Mouse (Mus musculus) kidney, postnatal 36 days (tissue): ENCODE measurements around the gene Them5.

Experiments
- DNase-seq, 2 experiments: peaks; one replicate each; pipeline ENCODE4 v3.0.0; 2021 to 2022; ENCODE audit warnings: mixed read lengths in 2 of 2

Them5 gene

DNA sequence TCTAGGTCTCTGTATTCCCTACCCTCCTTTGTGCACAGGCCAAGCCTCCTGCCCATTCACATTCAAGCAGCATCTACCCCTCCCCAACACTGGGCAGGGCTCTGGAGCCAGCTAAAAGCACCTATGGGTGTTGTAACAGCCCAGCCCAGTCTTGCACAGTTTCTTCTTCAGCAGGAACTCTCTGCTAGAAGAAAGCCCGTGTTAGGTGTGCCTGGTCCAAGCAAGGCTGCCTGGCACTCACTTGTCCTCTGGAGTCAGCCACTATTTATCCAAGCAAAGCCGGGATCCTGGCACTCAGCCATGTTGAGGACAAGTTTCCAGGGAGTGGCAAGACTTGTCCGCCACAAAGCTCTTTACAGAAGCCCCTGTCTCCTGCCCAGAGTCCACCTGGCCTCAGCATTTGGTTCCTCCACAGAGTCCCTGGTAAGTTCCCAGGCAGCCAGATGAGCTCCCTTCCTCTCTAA lies at the start of gene Them5:
Them5 (plus strand) TSS at position 141 of the 464 bp plus-strand sequence.
- peak; percentile 2 to 36 for DNase-seq

DNA sequence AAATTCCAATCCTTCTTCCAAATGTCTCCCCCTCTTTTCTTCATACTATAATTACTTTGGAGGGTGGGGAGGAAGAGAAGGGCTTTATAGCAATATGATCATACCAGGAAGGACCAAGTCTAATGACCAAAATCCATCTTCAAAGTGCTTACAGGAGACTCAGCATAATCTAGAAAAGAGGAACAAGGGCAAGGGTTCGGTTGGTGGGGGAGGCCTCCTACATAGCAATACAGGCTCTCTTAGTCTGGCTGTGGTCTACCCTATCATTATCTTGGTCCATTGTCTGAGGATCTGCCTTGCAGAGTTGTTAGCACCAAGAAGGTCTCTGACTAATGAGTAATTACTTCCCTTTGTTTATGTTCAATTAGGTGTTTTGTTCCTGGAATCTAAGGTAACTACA lies 36.4 kb upstream of the Them5 start:
- no peak for DNase-seq

DNA sequence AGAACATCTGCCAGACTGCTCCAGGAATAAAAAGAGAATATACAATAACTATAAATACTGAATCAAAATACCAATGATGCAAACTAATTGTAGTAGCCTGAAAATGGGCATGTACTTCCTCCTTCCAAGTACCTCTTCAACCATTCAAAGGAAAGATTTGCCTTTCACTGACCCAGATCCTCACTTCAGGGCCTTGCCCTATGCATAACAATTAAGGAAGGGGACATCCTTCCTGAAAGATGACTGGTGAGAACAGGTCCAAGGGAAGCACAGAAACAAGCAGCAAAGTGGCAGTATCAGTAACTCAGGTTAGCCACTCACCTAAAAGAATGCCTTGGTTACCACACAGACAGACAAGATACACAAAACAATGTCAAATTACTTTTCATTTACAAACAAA lies 34.9 kb upstream of the Them5 start:
- no peak for DNase-seq

DNA sequence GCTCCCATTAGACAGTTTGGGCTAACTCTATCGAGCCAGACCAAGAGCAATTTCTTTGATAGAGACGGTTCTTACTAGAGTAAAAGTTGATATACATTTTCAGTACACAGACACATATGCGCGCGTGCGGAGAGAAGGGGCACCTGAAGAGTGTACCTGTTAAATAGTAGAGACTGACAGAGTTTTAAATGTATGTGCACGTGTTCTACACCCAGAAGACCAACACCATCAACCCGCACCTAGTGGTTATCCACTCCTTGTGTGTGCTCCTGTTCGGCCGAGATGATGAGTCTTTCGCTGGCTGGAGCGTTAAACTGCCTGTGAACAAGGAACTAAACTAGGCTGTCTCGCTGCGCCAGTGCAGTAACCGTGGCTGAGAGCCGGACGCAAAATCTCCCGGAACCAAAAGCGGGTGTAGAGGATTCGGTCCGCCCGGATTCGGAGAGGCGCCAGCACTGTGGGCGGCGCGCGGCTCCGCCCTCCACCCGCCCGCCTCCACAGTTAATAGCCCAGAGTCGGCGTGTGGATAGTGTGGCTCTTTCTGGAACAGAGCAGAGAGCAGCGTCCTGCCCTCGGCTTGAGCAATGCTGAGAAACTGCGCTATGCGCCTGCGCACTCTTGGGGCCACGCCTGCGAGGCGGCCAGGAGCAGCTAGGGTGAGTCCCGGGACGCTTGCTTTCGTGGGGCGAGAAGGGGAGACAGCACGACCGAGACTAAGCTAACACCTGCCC lies 32.1 kb upstream of the Them5 start, which contains the start of gene Them4:
Them4 (plus strand) TSS at position 457 of the 731 bp plus-strand sequence.
- peak; percentile 98 for DNase-seq

DNA sequence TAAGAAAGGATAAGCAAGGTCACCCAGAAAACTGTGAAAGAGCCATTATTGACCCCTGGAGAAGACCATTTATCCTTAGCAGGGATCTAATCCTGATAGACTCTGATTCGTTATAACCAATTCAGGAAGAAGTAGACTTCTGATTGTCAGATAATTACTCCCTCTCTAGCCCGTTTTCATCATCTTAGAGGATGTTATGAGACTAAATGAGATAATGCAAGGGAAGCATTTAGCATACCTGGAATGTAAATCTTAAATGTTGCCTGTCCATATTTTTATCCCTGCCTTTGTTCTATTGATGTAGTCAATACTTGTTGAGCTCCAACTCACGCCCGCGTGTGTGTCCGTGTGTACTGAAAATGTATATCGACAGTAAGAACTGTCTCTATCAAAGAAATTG lies 31.4 kb upstream of the Them5 start:
- DNase-seq = peak in 1 of 2 experiments; percentile 14

DNA sequence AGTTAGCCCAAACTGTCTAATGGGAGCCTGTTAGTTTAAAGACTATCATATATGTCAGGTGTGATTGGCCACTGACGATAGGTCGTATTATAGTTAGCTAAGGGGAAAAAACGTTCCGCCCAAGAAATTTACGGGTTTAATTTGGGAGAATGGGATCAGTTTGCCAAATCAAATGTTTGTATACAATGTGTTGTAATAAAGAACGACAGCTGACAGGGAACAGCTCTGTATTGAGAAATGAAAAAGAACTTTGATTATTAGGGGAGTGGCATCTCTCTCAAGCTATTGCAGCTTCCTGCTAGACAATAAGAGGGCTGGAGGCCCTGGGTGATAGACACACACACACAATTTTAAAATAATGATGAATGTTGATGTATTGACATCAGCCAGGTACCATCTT lies 31.0 kb upstream of the Them5 start:
- peak in 1 of 2 experiments; percentile 1 for DNase-seq

DNA sequence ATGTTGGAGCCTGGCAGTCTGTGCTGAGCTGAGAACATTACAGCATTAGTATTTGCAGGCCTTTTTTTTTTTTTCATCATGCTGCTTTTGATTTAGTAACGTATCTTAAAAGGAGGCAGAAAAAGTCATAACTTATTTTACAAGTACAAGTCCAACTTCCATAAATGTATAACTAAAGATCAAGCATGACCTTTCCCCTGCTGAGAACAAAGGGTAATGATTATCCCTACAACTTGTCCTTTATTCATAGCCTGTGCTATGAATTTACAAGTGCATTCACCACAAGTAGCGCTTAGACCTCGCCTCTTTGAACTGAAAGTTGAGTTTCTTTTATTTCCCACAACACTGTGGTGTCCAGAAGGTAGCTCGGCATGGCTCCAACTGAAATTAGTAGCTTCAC lies 30.5 kb upstream of the Them5 start:
- DNase-seq = peak; percentile 21 to 47

DNA sequence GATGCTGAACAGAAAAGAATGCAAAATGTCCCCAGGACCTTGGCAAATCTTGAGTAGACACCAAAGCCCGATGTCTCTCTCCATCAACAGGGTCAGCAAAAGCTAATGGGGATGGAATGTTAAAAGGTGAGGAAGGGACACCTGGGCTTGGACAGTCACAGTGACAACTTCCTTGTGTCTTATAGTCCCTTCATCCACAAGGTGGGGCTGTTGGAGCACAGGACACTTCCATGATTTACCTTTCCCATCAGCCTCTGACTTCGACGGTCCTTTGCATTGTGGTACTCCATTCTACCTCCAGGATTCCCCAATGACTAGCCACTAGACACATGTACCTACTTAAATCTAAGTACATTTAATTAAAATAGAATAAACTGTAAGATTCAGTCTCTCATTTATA lies 13.2 kb upstream of the Them5 start:
- peak in 1 of 2 experiments; percentile 36 for DNase-seq

DNA sequence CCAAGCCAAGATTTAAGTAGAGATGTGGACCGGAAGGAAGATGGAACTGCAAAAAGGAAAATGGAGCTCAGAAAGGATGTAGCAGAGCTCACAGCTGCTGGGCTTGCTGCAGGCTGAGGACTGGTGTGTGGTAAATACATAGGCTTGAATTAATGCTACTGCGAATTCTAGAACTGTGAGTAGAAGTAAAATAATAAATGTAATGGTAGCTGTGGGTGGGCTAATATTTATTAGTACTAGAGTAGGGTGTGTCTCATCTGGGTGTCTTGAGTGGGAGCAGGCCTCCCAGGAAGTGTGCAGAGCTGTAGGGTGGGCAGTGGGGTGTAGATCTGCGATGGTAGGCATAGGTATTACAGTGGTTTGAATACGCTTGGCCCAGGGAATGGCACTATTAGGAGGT lies 7.5 kb upstream of the Them5 start:
- no peak for DNase-seq

DNA sequence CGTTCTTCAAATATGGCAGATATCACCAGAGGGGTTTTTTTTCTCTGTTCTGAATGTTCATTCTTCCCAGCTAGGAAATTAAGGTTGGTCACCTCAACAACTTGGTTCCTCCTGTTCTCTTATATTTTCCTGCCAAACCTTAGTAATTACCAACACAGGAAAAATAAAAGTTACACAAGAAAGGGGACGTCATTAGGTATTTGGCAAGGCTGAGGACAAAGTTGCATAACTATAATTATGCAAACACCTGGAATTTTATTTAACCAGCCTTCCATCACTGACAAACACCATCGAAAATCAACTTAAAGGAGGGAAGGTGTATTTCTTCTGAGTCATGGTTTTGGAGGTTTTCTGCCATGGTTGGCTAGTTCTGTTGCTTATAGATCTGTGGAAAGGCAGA lies 3.4 kb upstream of the Them5 start:
- DNase-seq = no peak

DNA sequence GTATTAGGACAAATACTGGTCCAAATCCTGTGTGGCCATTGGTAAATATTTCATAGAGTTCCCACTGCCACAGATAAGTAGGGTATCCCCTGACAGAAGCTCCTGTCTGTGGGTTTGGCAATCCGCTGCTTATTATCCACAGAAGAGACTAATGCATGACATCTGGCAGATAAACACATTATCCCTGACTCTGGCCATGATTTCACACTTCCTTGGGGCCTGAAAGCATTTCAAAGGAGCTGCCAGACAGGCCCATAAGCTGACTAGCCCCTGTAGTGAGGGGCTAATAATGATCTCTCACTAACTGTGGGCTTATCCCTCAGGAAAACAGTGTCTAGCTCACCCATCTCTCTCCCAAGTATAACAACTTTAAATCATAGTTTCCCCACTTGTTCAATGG lies 653 bp downstream of the Them5 start:
- DNase-seq = no peak

DNA sequence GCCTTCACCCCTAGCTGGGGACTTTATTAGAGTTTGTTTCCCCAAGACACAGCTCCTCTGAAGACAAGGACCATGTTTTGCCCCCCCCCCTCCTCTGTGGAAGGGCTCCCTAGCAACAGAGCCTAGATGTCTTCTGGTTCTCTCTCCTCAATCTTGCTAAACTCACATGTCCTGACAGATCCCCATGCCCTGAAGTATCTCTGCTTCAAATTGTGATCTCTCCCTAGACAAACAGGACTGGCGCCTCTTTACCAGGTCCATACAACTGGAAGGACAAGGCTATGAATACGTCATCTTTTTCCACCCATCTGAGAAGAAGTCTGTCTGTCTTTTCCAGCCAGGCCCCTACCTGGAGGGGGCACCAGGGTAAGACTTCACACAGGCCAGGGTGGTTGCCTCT lies 2.3 kb downstream of the Them5 start:
- DNase-seq = no peak

DNA sequence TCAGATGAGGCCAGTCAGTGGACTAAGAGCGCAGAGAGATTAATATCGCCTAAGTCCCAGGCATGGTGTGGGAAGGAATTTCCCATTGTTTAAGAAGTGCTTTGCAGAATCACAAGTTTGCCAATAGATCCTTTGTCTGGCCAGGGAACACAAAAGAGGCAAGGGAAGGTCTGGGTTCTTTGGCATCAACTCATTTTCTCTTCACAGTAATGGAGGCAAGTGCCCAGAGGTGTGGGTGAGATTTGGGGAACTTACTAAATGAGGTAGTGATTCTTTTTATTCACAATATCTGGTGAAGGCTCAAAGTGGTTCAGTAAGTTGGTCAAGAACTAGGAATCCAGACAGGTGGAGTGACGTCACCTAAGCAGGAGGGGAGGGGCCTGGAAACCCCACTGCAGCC lies 3.0 kb downstream of the Them5 start:
- no peak for DNase-seq

DNA sequence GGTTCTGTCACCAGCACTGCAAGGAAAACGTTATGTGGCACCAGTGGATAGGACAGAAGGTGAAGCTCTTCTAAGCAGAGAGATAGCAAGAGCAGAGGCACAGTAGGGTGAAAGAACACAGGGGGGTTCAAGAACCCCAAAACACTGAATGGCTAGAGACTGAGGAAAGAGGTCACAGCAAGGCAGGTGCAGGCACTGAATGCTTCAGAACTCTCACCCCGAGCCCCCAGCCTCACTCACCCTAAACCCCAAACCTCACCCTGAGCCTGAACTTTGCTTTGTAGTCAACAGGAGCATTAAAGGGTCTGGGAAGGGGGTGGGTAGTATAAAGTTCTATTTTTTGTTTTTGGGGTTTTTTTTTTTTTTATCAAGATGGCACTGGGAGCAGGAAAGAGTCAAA lies 6.2 kb downstream of the Them5 start:
- no peak for DNase-seq

DNA sequence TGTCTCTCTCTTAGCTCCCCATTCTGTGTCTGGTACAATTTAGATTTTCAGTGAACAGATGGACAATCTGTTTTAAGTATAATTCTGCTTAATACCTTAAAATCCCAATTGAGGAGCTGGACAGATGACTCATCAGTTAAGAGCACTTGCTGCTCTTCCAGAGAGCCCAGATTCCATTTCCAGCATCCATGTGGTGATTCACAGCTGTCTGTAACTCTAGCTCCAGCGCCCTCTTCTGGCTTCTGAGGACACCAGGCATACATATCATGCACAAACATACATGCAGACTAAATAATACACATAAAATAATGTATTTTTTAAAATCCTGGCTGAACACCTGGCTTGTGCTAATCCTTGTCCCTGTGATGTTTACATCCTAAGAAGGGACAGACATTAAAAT lies 18.9 kb downstream of the Them5 start:
- DNase-seq = peak; percentile 40 to 72

DNA sequence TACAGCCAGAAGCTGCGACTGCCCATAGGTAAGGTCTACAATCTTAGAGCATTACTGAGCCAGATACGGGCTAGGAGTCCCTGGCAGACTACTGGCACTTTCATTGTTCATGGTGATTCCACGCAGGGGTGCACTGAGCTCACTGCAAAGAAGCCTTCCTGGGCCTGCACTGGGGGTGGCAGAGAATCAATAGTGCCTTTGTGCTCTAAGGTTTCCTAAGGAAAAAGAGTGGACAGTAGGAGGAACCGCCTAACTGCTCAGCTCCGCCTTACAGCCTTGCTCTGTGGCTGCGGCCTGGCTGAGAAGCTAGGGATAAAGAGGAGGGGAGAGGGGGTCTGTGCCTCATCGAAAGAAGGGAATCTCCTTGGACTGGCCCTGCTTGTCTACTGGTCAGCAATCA lies 20.2 kb downstream of the Them5 start, which contains the start of gene C2cd4d:
C2cd4d (plus strand) TSS at position 301 of the 400 bp plus-strand sequence.
- no peak for DNase-seq

DNA sequence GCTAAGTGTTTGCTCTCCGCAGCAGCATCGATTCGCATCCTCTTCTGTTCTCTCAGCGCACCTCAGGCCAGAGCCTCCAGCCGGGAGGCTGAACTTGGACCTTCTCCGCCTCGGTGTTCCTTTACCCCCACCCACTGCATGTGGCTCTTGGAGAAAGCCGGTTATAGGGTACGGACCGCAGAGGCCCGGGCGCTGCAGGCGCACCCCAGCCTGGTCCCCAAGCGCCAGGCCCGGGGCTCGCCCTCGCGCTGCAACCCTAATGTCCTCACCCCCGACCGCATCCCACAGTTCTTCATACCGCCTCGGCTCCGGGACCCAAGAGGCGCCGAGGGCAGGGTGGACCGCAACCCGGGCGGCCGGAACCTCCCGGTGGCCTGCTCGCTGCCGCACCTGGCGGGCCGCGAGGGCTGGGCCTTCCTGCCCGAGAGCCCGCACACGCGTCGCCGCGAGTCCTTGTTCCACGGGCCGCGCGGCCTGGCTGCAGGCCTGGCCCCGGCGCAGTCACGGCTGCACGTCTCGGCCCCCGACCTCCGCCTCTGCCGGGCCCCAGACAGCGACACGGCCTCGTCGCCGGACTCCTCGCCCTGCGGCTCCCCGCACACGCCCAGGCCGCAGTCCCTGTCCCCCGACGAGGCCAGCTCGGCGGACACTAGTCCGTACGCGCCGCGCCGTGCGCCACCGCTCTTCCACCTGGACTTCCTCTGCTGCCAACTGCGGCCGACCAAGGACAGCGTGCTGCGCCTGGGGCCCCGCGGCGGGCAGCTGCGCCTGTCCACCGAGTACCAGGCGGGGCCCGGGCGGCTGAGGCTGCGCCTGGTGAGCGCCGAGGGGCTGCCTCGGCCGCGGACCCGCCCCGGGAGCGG lies 21.6 kb downstream of the Them5 start:
- DNase-seq = peak; percentile 54 to 71

DNA sequence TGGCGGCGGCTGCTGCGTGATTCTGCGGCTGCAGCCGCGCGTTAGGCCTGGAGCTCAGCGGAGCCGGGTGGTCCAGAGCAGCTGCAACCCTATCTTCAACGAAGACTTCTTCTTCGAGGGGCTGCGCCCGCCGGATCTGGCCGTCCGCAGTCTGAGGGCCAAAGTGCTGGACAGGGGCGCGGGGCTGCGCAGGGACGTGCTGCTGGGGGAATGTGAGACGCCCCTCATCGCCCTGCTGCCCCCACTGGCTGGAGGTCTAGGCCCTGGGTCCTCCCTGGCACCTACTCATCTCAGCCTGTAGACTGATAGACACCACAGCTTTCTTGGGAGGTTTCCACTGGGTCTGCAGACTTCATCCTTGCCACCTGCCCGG lies 22.2 kb downstream of the Them5 start:
- DNase-seq = no peak

DNA sequence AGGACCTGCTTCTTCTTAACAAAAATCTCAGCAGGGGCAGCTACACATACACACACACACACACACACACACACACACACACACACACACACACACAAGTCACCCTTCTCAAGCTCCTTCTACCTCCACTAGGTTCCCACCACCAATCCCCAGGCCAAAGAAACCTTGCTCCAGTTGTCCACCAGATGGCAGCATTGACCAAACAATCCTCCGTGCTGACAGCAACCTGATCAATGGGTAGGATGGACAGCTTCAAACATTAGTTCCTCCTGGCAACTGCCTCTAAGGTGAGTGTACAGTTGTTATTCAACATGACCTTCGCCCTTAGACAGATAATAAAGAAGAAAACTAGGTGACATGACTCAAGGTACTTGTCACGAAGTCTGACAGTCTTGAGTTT lies 24.9 kb downstream of the Them5 start:
- peak; percentile 74 to 85 for DNase-seq

DNA sequence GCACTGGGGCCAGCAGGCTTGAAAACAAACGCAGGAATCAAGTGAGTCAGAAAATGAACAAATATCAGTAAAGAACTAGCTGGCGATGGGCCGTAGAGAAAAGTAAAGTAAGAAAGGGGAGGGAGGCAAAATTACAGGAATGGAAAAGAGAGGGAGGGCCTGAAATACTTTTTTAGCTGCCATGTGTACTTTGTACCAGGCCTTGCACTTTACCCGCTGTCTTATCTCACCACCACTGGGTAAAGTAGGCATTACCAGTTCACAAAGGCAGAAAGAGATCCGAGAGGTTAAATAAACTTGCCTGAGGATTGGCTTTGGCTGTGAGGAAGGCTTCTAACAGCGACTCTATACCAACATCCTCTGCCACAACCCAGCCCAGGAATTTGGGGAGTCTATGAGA lies 25.6 kb downstream of the Them5 start:
- peak; percentile 26 to 51 for DNase-seq

DNA sequence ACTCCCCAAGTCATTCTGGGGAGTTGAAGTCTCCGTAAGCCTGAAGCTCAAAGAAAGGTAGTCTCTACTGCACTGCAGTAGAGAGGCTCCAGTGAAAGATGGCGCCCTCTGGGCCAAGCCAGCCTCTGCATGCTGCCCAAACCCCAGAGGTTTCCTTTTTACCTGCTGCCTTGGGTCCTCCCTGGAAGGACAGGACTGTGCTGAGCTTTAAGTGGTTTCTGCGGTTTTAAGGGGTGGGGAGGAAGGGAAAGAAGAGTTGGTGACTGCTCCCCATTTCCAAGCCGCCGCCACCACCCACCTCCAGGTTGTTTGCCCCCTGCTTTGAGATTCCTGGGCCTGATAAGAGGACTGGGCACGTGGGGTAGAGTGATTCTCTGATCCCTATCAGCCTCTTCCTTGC lies 26.7 kb downstream of the Them5 start:
- DNase-seq = no peak

DNA sequence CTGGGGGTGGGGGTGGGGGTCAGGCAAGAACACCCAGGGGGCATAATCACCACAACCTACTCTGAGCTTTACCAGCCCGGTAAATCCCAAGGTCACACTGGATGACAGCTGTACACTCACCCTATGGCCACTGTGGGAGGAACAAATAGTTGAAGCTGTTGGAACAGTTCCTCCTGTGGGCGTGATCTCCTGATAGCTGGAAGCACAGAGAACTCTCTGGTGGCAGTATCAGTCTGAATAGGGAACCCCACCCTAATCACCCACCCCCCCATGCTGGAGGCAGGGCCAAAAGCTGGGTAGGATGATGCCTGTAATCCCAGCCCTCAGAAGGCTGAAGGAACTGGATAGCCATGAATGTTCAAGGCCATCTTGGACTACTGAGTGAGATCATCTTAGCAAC lies 27.8 kb downstream of the Them5 start:
- no peak for DNase-seq

DNA sequence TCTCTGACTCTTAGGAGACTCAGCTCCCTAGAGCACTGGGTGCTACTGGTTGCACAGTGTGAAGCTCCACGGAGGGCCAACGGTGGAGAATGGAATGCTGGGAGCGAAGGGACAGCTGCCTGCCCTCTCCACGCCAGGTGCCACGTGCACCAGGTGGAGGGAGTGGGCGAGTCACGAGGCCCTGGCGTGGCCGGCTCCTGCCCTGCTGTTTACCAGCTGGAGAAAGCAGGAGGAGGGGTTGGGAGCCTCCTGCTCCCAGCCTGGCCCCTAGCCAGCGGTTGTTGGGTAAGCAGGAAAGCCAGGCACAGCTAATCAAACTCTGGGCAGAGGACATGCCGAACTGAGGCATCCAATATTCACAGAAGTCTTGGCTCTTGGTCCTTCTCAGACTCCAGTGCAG lies 29.7 kb downstream of the Them5 start:
- peak; percentile 98 for DNase-seq

DNA sequence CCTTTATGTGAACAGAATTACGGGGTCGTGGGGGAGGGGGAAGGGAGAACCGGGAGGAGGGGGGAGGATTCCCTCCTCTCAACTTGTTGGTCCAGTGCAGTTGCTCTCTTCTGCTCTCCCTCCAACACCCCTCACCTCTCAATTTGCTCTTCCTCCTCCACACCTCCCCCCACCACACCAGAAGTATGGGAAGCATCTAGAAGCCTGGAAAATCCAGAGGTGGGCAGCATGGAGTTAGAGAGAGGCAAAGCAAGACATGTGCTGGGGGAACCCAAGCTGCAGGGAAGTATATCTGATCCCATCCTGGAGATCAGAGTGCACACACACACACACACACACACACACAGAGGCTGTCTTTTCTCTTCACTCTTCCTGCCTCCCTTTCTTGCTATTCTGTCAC lies 30.1 kb downstream of the Them5 start:
- DNase-seq = no peak
